Mouse (Mus musculus) neural tube, embryonic 10.5 days (tissue): Measurements from ENCODE around the gene Adat2.

ENCODE experiments used
- DNase-seq: peaks from one replicate; pipeline ENCODE4 v3.0.0-alpha.2; 2017; ENCODE audit warnings: low spot score; ENCODE audit errors: extremely low spot score

The Adat2 gene

GRCm38 (mm10) chr10:13552646-13553497 lies at the start of gene Adat2, which contains the start of gene Pex3:
TSS of gene Adat2 (plus strand) at chr10:13552894.
TSS of gene Pex3 (minus strand) at chr10:13553142.
- DNase-seq, result peak; percentile 93

GRCm38 (mm10) chr10:13521857-13522256 lies 30.8 kb upstream of the Adat2 start:
- no peak for DNase-seq

- no peak for DNase-seq
Measured at GRCm38 (mm10) chr10:13528155-13528554, 24.5 kb upstream of the Adat2 start.

GRCm38 (mm10) chr10:13534751-13535150 lies 17.9 kb upstream of the Adat2 start:
- no peak for DNase-seq

- DNase-seq, result no peak
Measured at GRCm38 (mm10) chr10:13536706-13537105, 16.0 kb upstream of the Adat2 start.

GRCm38 (mm10) chr10:13539769-13540333 lies 12.8 kb upstream of the Adat2 start:
- no peak for DNase-seq

GRCm38 (mm10) chr10:13541721-13542120 lies 11.0 kb upstream of the Adat2 start:
- no peak for DNase-seq

- DNase-seq, result no peak
Measured at GRCm38 (mm10) chr10:13553498-13553985, 848 bp downstream of the Adat2 start.

GRCm38 (mm10) chr10:13554316-13554715 lies 1.6 kb downstream of the Adat2 start:
- no peak for DNase-seq

- DNase-seq, result no peak
Measured at GRCm38 (mm10) chr10:13560014-13560674, 7.5 kb downstream of the Adat2 start.

- DNase-seq, result peak; percentile 72
Measured at GRCm38 (mm10) chr10:13564364-13565079, 11.8 kb downstream of the Adat2 start.

GRCm38 (mm10) chr10:13565080-13565448 lies 12.4 kb downstream of the Adat2 start:
- no peak for DNase-seq

GRCm38 (mm10) chr10:13566393-13566792 lies 13.7 kb downstream of the Adat2 start:
- no peak for DNase-seq

GRCm38 (mm10) chr10:13569818-13570217 lies 17.1 kb downstream of the Adat2 start:
- no peak for DNase-seq

- DNase-seq, result peak; percentile 44
Measured at GRCm38 (mm10) chr10:13570697-13571538, 18.2 kb downstream of the Adat2 start.

GRCm38 (mm10) chr10:13572003-13572402 lies 19.3 kb downstream of the Adat2 start:
- DNase-seq, result no peak

GRCm38 (mm10) chr10:13572410-13572809 lies 19.7 kb downstream of the Adat2 start:
- DNase-seq, result no peak

GRCm38 (mm10) chr10:13577123-13577522 lies 24.4 kb downstream of the Adat2 start:
- DNase-seq, result no peak

GRCm38 (mm10) chr10:13587914-13588313 lies 35.2 kb downstream of the Adat2 start:
- DNase-seq, result no peak

GRCm38 (mm10) chr10:13592196-13592595 lies 39.5 kb downstream of the Adat2 start:
- no peak for DNase-seq

- no peak for DNase-seq
Measured at GRCm38 (mm10) chr10:13593529-13593928, 40.8 kb downstream of the Adat2 start.
